Mouse (Mus musculus) midbrain, embryonic 16.5 days (tissue): ENCODE results near the gene Tnnc2. TPM values are rescaled to one million over a fixed set of nuclear protein-coding genes. Genes with fewer than 3 reads are reported as not detected.

Experiments
- ATAC-seq: fragments of 200-750 bp; cut with Nextera tagmentation; 2 replicates; pipeline ENCODE4 v1.8.0; 2017; ENCODE audit warnings: moderate TSS enrichment
- H3K27ac ChIP-seq: fragments of 300-500 bp; sonication (generic); 2 replicates; pipeline ENCODE4 v1.5.1; 2014; ENCODE audit warnings: mild to moderate bottlenecking, low read length, mixed read lengths
- H3K27me3 ChIP-seq: fragments of 300-500 bp; sonication (generic); 2 replicates; pipeline ENCODE4 v1.6.1; 2014; ENCODE audit warnings: low read depth, low read length, mixed read lengths; ENCODE audit not compliant: control insufficient read depth, insufficient read depth
- H3K36me3 ChIP-seq: fragments of 300-500 bp; sonication (generic); 2 replicates; pipeline ENCODE4 v1.6.1; 2014; ENCODE audit warnings: mild to moderate bottlenecking, low read length, moderate library complexity, mixed read lengths; ENCODE audit not compliant: control insufficient read depth, insufficient read depth
- H3K4me1 ChIP-seq: fragments of 300-500 bp; sonication (generic); 2 replicates; pipeline ENCODE4 v1.6.1; 2014; ENCODE audit warnings: mild to moderate bottlenecking, low read length, mixed read lengths; ENCODE audit not compliant: control insufficient read depth, insufficient read depth
- H3K4me2 ChIP-seq: fragments of 300-500 bp; sonication (generic); 2 replicates; pipeline ENCODE4 v1.6.1; 2014; ENCODE audit warnings: mild to moderate bottlenecking, low read length, mixed read lengths
- H3K4me3 ChIP-seq: fragments of 300-500 bp; sonication (generic); 2 replicates; pipeline ENCODE4 v1.5.1; 2014; ENCODE audit warnings: low read depth, mild to moderate bottlenecking, low read length, moderate library complexity, mixed read lengths
- H3K9ac ChIP-seq: fragments of 300-500 bp; sonication (generic); 2 replicates; pipeline ENCODE4 v1.6.1; 2014; ENCODE audit warnings: low read depth, low read length, mixed read lengths
- H3K9me3 ChIP-seq: fragments of 300-500 bp; sonication (generic); replicated peaks from 2 replicates; pipeline ENCODE4 v1.6.1; 2014; ENCODE audit warnings: mild to moderate bottlenecking, low read length, mixed read lengths; ENCODE audit not compliant: control insufficient read depth, poor library complexity, severe bottlenecking
- WGBS: fragments of 180-500 bp; shearing (Covaris S2); extraction: QIAGEN DNeasy Blood & Tissue Kit; methylation state at CpG from one replicate; pipeline ENCODE4 v1.1.7; 2014; 5-methylcytosine and 5-hydroxymethylcytosine counted together
- polyA plus RNA-seq: library from polyadenylated mRNA; unstranded; fragments of >200 nt; fragmentation: Nextera tagmentation; extraction: Ambion mirVana; gene quantifications from 2 replicates; pipeline ENCODE4 v1.2.1, GENCODE M21; 2015

Gene Tnnc2
- polyA plus RNA-seq, 1 experiment from 2014 or later: 0.43 TPM

- no peak overlapping the region for H3K4me3 ChIP-seq
- H3K36me3 ChIP-seq: peaks cover 10% of the 10 kb centered on the region
- no peak overlapping the region for H3K4me2 ChIP-seq
- H3K27me3 ChIP-seq: no peaks in the 10 kb centered on the region
- H3K9me3 ChIP-seq: no peaks in the 10 kb centered on the region
- H3K27ac ChIP-seq: no peak overlapping the region
- peaks cover 6% of the 10 kb centered on the region for H3K4me1 ChIP-seq
- 91% methylated on average over 5 of the region's 5 CpGs for WGBS
- ATAC-seq: no peak
- H3K9ac ChIP-seq: no peak overlapping the region
These were observed 37.9 kb upstream of the Tnnc2 start for GRCm38 (mm10) chr2:164817703-164818102.

GRCm38 (mm10) chr2:164817206-164817605 is 37.4 kb upstream of the Tnnc2 start:
- H3K4me2 ChIP-seq: no peak overlapping the region
- H3K9me3 ChIP-seq: no peaks in the 10 kb centered on the region
- H3K9ac ChIP-seq: no peak overlapping the region
- H3K4me1 ChIP-seq: peaks cover 4% of the 10 kb centered on the region
- H3K4me3 ChIP-seq: no peak overlapping the region
- 89% methylated on average over 6 of the region's 6 CpGs for WGBS
- no peaks in the 10 kb centered on the region for H3K27me3 ChIP-seq
- H3K36me3 ChIP-seq: peaks cover 10% of the 10 kb centered on the region
- ATAC-seq: no peak
- H3K27ac ChIP-seq: no peak overlapping the region

DNA sequence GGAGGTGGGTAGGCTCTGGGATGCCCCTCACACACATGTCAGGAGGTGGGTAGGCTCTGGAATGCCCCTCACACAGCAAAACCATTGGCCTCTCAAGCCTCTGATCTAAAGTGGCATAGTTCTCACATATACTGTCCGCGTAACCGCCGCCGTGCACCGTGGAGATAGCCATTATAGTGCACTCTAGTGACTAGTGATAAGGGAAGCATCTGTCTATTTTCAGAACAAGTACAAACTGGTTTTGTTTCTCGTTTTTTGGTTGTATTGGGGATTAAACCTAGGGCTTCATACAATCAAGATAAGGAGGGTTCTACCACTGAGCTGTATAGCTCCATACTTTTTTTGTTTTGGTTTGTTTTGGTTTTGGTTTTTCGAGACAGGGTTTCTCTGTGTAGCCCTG is 36.1 kb upstream of the Tnnc2 start:
- peaks cover 4% of the 10 kb centered on the region; the same call in 1 of the 2 replicates for H3K36me3 ChIP-seq
- no peak for ATAC-seq
- no peak overlapping the region for H3K9ac ChIP-seq
- H3K4me3 ChIP-seq: no peak overlapping the region
- no peaks in the 10 kb centered on the region for H3K27me3 ChIP-seq
- H3K9me3 ChIP-seq: no peaks in the 10 kb centered on the region
- no peaks in the 10 kb centered on the region for H3K4me1 ChIP-seq
- no peak overlapping the region for H3K4me2 ChIP-seq
- WGBS: 92% methylated on average over 8 of the region's 8 CpGs
- H3K27ac ChIP-seq: no peak overlapping the region

GRCm38 (mm10) chr2:164815348-164815747 is 35.6 kb upstream of the Tnnc2 start:
- Histone ChIP-seq H3K27ac (no peak overlapping the region), H3K4me2 (no peak overlapping the region), H3K27me3 (no peaks in the 10 kb centered on the region), H3K4me1 (no peaks in the 10 kb centered on the region), H3K9ac (no peak overlapping the region), H3K9me3 (no peaks in the 10 kb centered on the region), H3K4me3 (no peak overlapping the region), H3K36me3 (peaks cover 2% of the 10 kb centered on the region; the same call in 1 of the 2 replicates)
- WGBS: 91% methylated on average over 5 of the region's 5 CpGs
- ATAC-seq: no peak

- H3K27ac ChIP-seq: no peak overlapping the region
- no peaks in the 10 kb centered on the region for H3K9me3 ChIP-seq
- no peaks in the 10 kb centered on the region for H3K4me1 ChIP-seq
- H3K4me3 ChIP-seq: no peak overlapping the region
- H3K36me3 ChIP-seq: peaks cover 8% of the 10 kb centered on the region; the same call in 1 of the 2 replicates
- H3K4me2 ChIP-seq: no peak overlapping the region
- no peak for ATAC-seq
- 67% methylated on average over 2 of the region's 2 CpGs for WGBS
- no peaks in the 10 kb centered on the region for H3K27me3 ChIP-seq
- H3K9ac ChIP-seq: no peak overlapping the region
These were observed 33.8 kb upstream of the Tnnc2 start for GRCm38 (mm10) chr2:164813557-164813956.

DNA sequence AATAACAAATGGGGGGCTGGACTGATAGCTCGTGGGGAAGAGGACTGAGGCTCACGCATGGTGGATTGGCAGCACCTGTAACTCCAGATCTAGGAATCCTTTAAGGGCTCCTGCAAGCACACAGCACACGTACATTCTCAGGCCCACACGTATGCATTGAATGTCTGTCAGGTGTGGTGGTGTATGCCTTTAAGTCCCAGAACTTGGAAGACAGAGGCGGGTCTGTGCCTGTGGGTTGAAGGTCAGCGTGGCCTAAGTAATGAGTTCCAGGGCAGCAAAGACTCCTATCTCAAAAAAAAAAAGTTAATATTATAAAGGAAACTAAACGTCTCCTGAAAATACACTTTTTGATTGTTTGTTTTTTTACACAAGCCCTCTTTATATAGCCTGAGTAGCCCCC is 26.8 kb upstream of the Tnnc2 start:
- Histone ChIP-seq H3K27ac (no peak overlapping the region), H3K36me3 (peaks cover 6% of the 10 kb centered on the region; the same call in 1 of the 2 replicates), H3K4me1 (peaks cover 30% of the 10 kb centered on the region), H3K4me3 (no peak overlapping the region), H3K27me3 (no peaks in the 10 kb centered on the region), H3K9ac (no peak overlapping the region), H3K9me3 (no peaks in the 10 kb centered on the region), H3K4me2 (peak overlapping the region; percentile 68)
- WGBS: 89% methylated on average over 7 of the region's 7 CpGs
- ATAC-seq: no peak

GRCm38 (mm10) chr2:164805332-164805718 is 25.6 kb upstream of the Tnnc2 start:
- ATAC-seq: peak; percentile 49
- 1% methylated on average over 21 of the region's 21 CpGs for WGBS
- peak overlapping the region; percentile 83 for H3K9ac ChIP-seq
- peak overlapping the region; percentile 76 for H3K4me3 ChIP-seq
- no peaks in the 10 kb centered on the region for H3K9me3 ChIP-seq
- peaks cover 6% of the 10 kb centered on the region; the same call in 1 of the 2 replicates for H3K36me3 ChIP-seq
- H3K27me3 ChIP-seq: no peaks in the 10 kb centered on the region
- peaks cover 30% of the 10 kb centered on the region for H3K4me1 ChIP-seq
- H3K4me2 ChIP-seq: peak overlapping the region; percentile 68
- peak overlapping the region; percentile 81 for H3K27ac ChIP-seq

- no peaks in the 10 kb centered on the region for H3K9me3 ChIP-seq
- H3K27ac ChIP-seq: peak within 1 kb of the TSS; percentile 81
- peak; percentile 96 for ATAC-seq
- H3K9ac ChIP-seq: peak within 1 kb of the TSS; percentile 83
- no peaks in the 10 kb centered on the region for H3K27me3 ChIP-seq
- under 1% methylated on average over 47 of the region's 47 CpGs for WGBS
- H3K4me3 ChIP-seq: peak within 1 kb of the TSS; percentile 76
- H3K4me1 ChIP-seq: peaks cover 30% of the 10 kb centered on the region
- H3K4me2 ChIP-seq: peak within 1 kb of the TSS; percentile 74
- H3K36me3 ChIP-seq: peaks cover 7% of the 10 kb centered on the region
These were observed 25.0 kb upstream of the Tnnc2 start, which contains the start of the genes Acot8 and Zswim3 for GRCm38 (mm10) chr2:164804533-164805331. Gene Acot8, minus strand, starts transcription at chr2:164804882. Gene Zswim3, plus strand, starts transcription at chr2:164805098.

- Histone ChIP-seq H3K27ac (peak overlapping the region; percentile 79), H3K27me3 (no peaks in the 10 kb centered on the region), H3K36me3 (peaks cover 4% of the 10 kb centered on the region), H3K4me3 (peak overlapping the region; percentile 76), H3K9me3 (no peaks in the 10 kb centered on the region), H3K9ac (peak overlapping the region; percentile 74), H3K4me2 (peak overlapping the region; percentile 74), H3K4me1 (peaks cover 30% of the 10 kb centered on the region)
- no peak for ATAC-seq
- 68% methylated on average over 1 of the region's 1 CpGs for WGBS
These were observed 24.1 kb upstream of the Tnnc2 start for GRCm38 (mm10) chr2:164803921-164804313.
